Mouse (Mus musculus) layer of hippocampus, adult 18-20 months (tissue): ENCODE data around the gene Drap1. TPM values are rescaled to one million over a fixed set of nuclear protein-coding genes. Genes with fewer than 3 reads are reported as not detected.

Experiments
- DNase-seq, 2 experiments: peaks; one replicate each; pipeline ENCODE4 v3.0.0; 2022; ENCODE audit warnings: low spot score in 2 of 2
- total RNA-seq, 2 experiments: library from RNA; stranded (reverse); gene quantifications; 2 replicates each; pipeline ENCODE4 v1.2.3; 2021

Gene Drap1
- total RNA-seq, 2 experiments from 2014 or later = 347 to 383 TPM

GRCm38 (mm10) chr19:5388011-5388441 is 36.8 kb downstream of the Drap1 start:
- no peak for DNase-seq

GRCm38 (mm10) chr19:5384715-5385114 is 40.1 kb downstream of the Drap1 start:
- no peak for DNase-seq

- no peak for DNase-seq
Measured at GRCm38 (mm10) chr19:5383326-5383725, 41.5 kb downstream of the Drap1 start.

GRCm38 (mm10) chr19:5377446-5377845 is 47.3 kb downstream of the Drap1 start:
- DNase-seq = peak; percentile 60 to 93

GRCm38 (mm10) chr19:5374748-5375147 is 50.0 kb downstream of the Drap1 start:
- no peak for DNase-seq

- DNase-seq = no peak
Measured at GRCm38 (mm10) chr19:5374177-5374576, 50.6 kb downstream of the Drap1 start.

Other genes with a start within 250 kb of the Drap1 start
- 10 to 100 TPM; 52.1 to 52.5 TPM for gene Pacs1, start 151.9 kb downstream of the Drap1 start, total RNA-seq
- 100 to 1,000 TPM; 215 to 219 TPM for gene Sf3b2, start 129.5 kb downstream of the Drap1 start, total RNA-seq
- 100 to 1,000 TPM; 102 to 107 TPM for gene Gal3st3, start 126.6 kb downstream of the Drap1 start, total RNA-seq
- gene Catsper1, start 89.2 kb downstream of the Drap1 start, total RNA-seq = not detected
- 10 to 100 TPM in 1 of 2 experiments, 1 to 10 TPM in 1; 8.6 to 10.4 TPM for gene Cst6, start 75.4 kb downstream of the Drap1 start, total RNA-seq
- gene Eif1ad, start 58.2 kb downstream of the Drap1 start, total RNA-seq = 10 to 100 TPM; 20.2 to 22.0 TPM
- gene Banf1, start 57.8 kb downstream of the Drap1 start, total RNA-seq = 10 to 100 TPM; 80.7 to 87.6 TPM
- 100 to 1,000 TPM in 1 of 2 experiments, 10 to 100 TPM in 1; 96.9 to 117 TPM for gene Sart1, start 36.3 kb downstream of the Drap1 start, total RNA-seq
- gene Tsga10ip, start 22.5 kb downstream of the Drap1 start, total RNA-seq = under 1 TPM; 0.30 TPM
- gene AI837181, start 165 bp upstream of the Drap1 start, total RNA-seq = 10 to 100 TPM; 74.7 to 75.3 TPM
- not detected for gene Fosl1, start 22.6 kb upstream of the Drap1 start, total RNA-seq
- 10 to 100 TPM; 36.5 to 37.0 TPM for gene Ccdc85b, start 32.9 kb upstream of the Drap1 start, total RNA-seq
- 10 to 100 TPM; 95.7 to 97.4 TPM for gene Fibp, start 35.6 kb upstream of the Drap1 start, total RNA-seq
- gene Ctsw, start 43.5 kb upstream of the Drap1 start, total RNA-seq = not detected
- 10 to 100 TPM; 11.6 to 13.1 TPM for gene Efemp2, start 49.0 kb upstream of the Drap1 start, total RNA-seq
- gene Mus81, start 63.4 kb upstream of the Drap1 start, total RNA-seq = 10 to 100 TPM; 28.3 to 28.4 TPM
- gene Cfl1, start 65.5 kb upstream of the Drap1 start, total RNA-seq = 1,000 to 10,000 TPM; 1,259 to 1,272 TPM
- gene 1700020D05Rik, start 78.8 kb upstream of the Drap1 start, total RNA-seq = 1 to 10 TPM; 4.3 to 6.4 TPM
- 10 to 100 TPM; 79.9 to 85.2 TPM for gene Snx32, start 85.6 kb upstream of the Drap1 start, total RNA-seq
- gene Ovol1, start 135.7 kb upstream of the Drap1 start, total RNA-seq = not detected
- gene Ap5b1, start 143.0 kb upstream of the Drap1 start, total RNA-seq = 1 to 10 TPM; 6.4 to 6.5 TPM
- 10 to 100 TPM; 72.0 to 79.8 TPM for gene Rnaseh2c, start 176.9 kb upstream of the Drap1 start, total RNA-seq
- 10 to 100 TPM; 78.7 to 86.3 TPM for gene Kat5, start 185.3 kb upstream of the Drap1 start, total RNA-seq
- 10 to 100 TPM; 16.2 to 21.1 TPM for gene Rela, start 212.5 kb upstream of the Drap1 start, total RNA-seq
- 10 to 100 TPM; 16.5 to 17.3 TPM for gene Sipa1, start 238.7 kb upstream of the Drap1 start, total RNA-seq